Mouse (Mus musculus) myocyte (in vitro differentiated cells): ENCODE results near the gene Cep152.

Source experiments
- CEBPB ChIP-seq: IDR thresholded peaks from 2 replicates; pipeline ENCODE4 v1.6.1; 2011; ENCODE audit warnings: mild to moderate bottlenecking, moderate library complexity; ENCODE audit not compliant: poor library complexity, insufficient read depth, severe bottlenecking
- E2F4 ChIP-seq: IDR thresholded peaks from one replicate; pipeline ENCODE4 v1.6.1; 2011; ENCODE audit warnings: mild to moderate bottlenecking, control low read depth, moderate library complexity; ENCODE audit not compliant: insufficient read depth
- MAX ChIP-seq: IDR thresholded peaks from one replicate; pipeline ENCODE4 v1.6.1; 2011; ENCODE audit warnings: low read depth, mild to moderate bottlenecking, control low read depth
- MYOD1 ChIP-seq, 3 experiments: IDR thresholded peaks; one replicate each; pipeline ENCODE4 v1.6.1; 2011; ENCODE audit warnings: control low read depth in 2 of 3, low read depth in 2 of 3, mild to moderate bottlenecking in 2 of 3, moderate library complexity in 1 of 3; ENCODE audit not compliant: insufficient read length in 2 of 3, control insufficient read depth in 1 of 3
- MYOG ChIP-seq, 3 experiments: IDR thresholded peaks; one replicate each; pipeline ENCODE4 v1.6.1; 2011; ENCODE audit warnings: control low read depth in 2 of 3, low read depth in 2 of 3, mild to moderate bottlenecking in 2 of 3; ENCODE audit not compliant: insufficient read length in 2 of 3, control insufficient read depth in 1 of 3, insufficient read depth in 1 of 3
- POLR2A ChIP-seq: IDR thresholded peaks from one replicate; pipeline ENCODE4 v1.6.1; 2011; ENCODE audit warnings: low read depth, mild to moderate bottlenecking, control low read depth, moderate library complexity; ENCODE audit not compliant: insufficient read length
- POLR2AphosphoS2 ChIP-seq: IDR thresholded peaks from one replicate; pipeline ENCODE4 v1.6.1; 2011; ENCODE audit warnings: low read depth, control low read depth; ENCODE audit not compliant: insufficient read length
- REST ChIP-seq: IDR thresholded peaks from one replicate; pipeline ENCODE4 v1.6.1; 2011; ENCODE audit warnings: mild to moderate bottlenecking, control low read depth, moderate library complexity; ENCODE audit not compliant: insufficient read depth, insufficient read length
- SRF ChIP-seq: IDR thresholded peaks from one replicate; pipeline ENCODE4 v1.6.1; 2011; ENCODE audit warnings: low read depth; ENCODE audit not compliant: control insufficient read depth, insufficient read length
- TCF12 ChIP-seq: IDR thresholded peaks from one replicate; pipeline ENCODE4 v1.6.1; 2011; ENCODE audit warnings: mild to moderate bottlenecking, control low read depth; ENCODE audit not compliant: poor library complexity, insufficient read depth, severe bottlenecking
- TCF3 ChIP-seq: IDR thresholded peaks from one replicate; pipeline ENCODE4 v1.6.1; 2011; ENCODE audit warnings: low read depth, control low read depth; ENCODE audit not compliant: insufficient read length
- USF1 ChIP-seq: IDR thresholded peaks from one replicate; pipeline ENCODE4 v1.6.1; 2011; ENCODE audit warnings: low read depth, mild to moderate bottlenecking, control low read depth, moderate library complexity

GRCm38 (mm10) chr2:125630010-125630409, 5.1 kb upstream of the Cep152 start:
- TF ChIP-seq POLR2A (no peak), TCF3 (no peak), USF1 (no peak), REST (no peak), MAX (no peak), TCF12 (no peak), CEBPB (no peak), MYOD1 (IDR thresholded peaks at IDR 0.05; ENCODE audit: control insufficient read depth in 1 of 3, insufficient read length in 2 of 3, low read depth in 2 of 3) (no peak), E2F4 (no peak), SRF (no peak), POLR2AphosphoS2 (no peak), MYOG (IDR thresholded peaks at IDR 0.05; ENCODE audit: control insufficient read depth in 1 of 3, insufficient read depth in 1 of 3, insufficient read length in 2 of 3, low read depth in 2 of 3) (no peak)
